21 mouse cellular contexts compared by ENCODE assay signal in genomic region chr12:11694797-11695196, GRCm38 (mm10).
"Had no signal": no experiment of that assay in that cellular context is flagged by ENCODE, and none has a peak within 500 bp of the region (broad histone marks: within the 10 kb centered on the region; RNA-seq: fewer than 3 reads in every experiment).

No protein-coding gene starts in this region.

- ATAC-seq: forebrain, embryonic 13.5 days; forebrain, embryonic 14.5 days; forebrain, embryonic 15.5 days; forebrain, embryonic 16.5 days; forebrain, postnatal 0 days had no signal

- DNase-seq: cerebellum, adult 8-10 months; cerebellum, adult 9-10 months; cerebellum, adult 9-11 months; cerebellum, postnatal 10 days; cerebellum, postnatal 14 days; cerebellum, postnatal 25 days; cerebellum, postnatal 36 days; embryo, embryonic 11 days; forebrain, postnatal 0 days; gastrocnemius, adult 2 months; gastrocnemius, postnatal 10 days; gastrocnemius, postnatal 14 days; gastrocnemius, postnatal 25 days; gastrocnemius, postnatal 36 days; heart, adult 11 months; heart, adult 18-20 months; heart, adult 2 months had no signal
